Mouse (Mus musculus) macrophage (primary cell): ENCODE data around the gene Dpagt1. TPM values are rescaled to one million over a fixed set of nuclear protein-coding genes. Genes with fewer than 3 reads are reported as not detected.

ENCODE experiments used
- H3K27ac ChIP-seq: fragments of 350-480 bp; formaldehyde crosslinking; 2 replicates; pipeline ENCODE4 v1.9.0; 2021
- H3K36me3 ChIP-seq: fragments of 350-480 bp; formaldehyde crosslinking; 2 replicates; pipeline ENCODE4 v1.9.0; 2021; ENCODE audit errors: inconsistent target
- H3K4me3 ChIP-seq: fragments of 350-480 bp; formaldehyde crosslinking; 2 replicates; pipeline ENCODE4 v1.9.0; 2021; ENCODE audit errors: inconsistent target
- H3K79me2 ChIP-seq: fragments of 350-480 bp; formaldehyde crosslinking; 2 replicates; pipeline ENCODE4 v1.9.0; 2021; ENCODE audit errors: inconsistent target
- WGBS: methylation state at CpG from one replicate; pipeline ENCODE4 v1.1.7; 2026; ENCODE audit warnings: inconsistent platforms; ENCODE audit not compliant: missing documents; 5-methylcytosine and 5-hydroxymethylcytosine counted together
- polyA plus RNA-seq: library from polyadenylated mRNA; stranded (reverse); fragments of 250-400 nt; gene quantifications from 3 replicates; pipeline ENCODE4 v1.2.4, GENCODE M21; 2018; ENCODE audit warnings: inconsistent platforms

The Dpagt1 gene
- polyA plus RNA-seq, 1 experiment from 2014 or later, result 40.7 TPM

DNA sequence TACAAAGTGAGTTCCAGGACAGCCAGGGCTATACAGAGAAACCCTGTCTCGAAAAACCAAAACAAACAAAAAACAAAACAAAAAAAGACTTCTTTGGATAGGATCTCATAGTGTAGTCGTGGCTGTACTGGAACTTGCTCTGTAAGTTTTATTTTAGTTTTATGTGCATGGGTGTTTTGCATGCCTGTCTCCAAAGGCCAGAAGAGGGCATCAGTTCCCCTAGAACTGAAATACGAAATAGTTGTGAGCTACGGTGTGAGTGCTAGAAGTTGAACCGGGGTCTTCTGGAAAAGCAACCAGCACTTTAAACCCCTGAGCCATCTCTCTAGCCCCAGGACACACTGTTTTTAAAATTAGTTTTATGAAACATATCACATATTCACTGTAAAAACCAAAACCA is 12.8 kb downstream of the Dpagt1 start:
- 88% methylated on average over 5 of the region's 5 CpGs for whole genome bisulfite sequencing
- no peak overlapping the region for H3K4me3 ChIP-seq
- H3K36me3 ChIP-seq, result no peaks in the 10 kb centered on the region
- H3K79me2 ChIP-seq, result peaks cover 64% of the 10 kb centered on the region
- no peak overlapping the region for H3K27ac ChIP-seq

DNA sequence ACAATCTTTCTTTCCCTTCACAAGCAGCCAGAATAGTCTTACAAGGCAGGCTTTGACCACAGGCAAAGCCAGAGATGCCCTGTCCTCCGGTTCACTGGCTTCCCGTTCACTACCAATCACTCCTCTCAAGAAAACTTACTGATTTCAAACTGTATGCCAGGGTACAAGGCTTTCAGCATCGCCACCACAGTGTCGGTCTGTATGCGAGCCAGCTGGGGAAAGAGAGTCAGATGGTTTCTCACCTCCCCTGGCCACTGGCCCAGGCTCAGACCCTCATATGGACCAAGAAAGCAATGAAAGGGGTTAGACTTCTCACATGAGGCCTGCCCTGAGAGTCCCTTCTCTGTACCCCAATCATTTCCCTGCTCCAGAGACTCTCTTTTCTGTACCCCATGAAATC is 15.7 kb downstream of the Dpagt1 start:
- 100% methylated on average over 5 of the region's 5 CpGs for WGBS
- no peaks in the 10 kb centered on the region for H3K36me3 ChIP-seq
- H3K27ac ChIP-seq, result no peak overlapping the region
- H3K79me2 ChIP-seq, result peaks cover 53% of the 10 kb centered on the region
- H3K4me3 ChIP-seq, result no peak overlapping the region

DNA sequence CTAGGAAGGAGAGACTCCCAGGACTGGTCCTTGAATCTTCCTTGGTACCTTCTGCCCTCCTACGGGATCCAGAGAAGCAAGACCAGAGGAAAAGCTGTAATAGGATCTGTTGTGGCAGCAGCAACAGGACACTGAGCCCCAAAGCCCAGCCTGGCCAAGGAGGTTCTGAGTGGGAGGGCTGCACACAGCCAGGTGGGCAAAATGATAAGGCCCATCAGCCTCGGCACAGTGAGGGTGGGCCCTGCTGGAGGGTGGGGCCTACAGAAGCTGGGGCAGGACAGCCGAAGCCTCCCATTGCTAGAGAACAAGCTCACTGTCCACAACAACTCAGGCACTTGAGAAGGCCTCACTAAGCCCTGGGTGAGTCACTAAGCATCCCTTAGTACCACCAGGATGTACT is 16.4 kb downstream of the Dpagt1 start:
- Histone ChIP-seq H3K79me2 (peaks cover 46% of the 10 kb centered on the region), H3K4me3 (no peak overlapping the region), H3K27ac (no peak overlapping the region), H3K36me3 (peaks cover 4% of the 10 kb centered on the region; the same call in 1 of the 2 replicates)
- WGBS, result 83% methylated on average over 3 of the region's 3 CpGs

DNA sequence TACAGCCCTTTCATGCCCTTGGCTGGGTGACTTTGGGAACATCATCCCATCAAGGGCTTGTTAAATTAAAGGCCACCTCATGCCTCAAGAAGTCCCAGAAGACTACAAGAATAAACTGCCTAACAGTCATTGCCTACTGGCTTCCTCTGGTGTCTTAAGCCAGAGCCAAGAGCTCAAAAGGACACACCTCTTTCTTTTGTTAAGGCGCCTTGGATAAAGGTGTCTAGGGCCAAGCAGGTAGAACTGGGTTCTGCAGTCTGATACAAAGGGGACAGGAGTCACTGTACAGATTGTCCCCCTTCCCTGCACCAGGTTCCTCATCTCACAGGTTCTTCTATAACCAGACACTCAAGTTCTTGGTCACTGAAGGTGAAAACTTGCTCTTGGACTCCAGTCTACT is 16.8 kb downstream of the Dpagt1 start:
- Histone ChIP-seq H3K27ac (no peak overlapping the region), H3K36me3 (peaks cover 8% of the 10 kb centered on the region), H3K4me3 (peak overlapping the region; percentile 59; the same call in 1 of the 2 replicates), H3K79me2 (peaks cover 42% of the 10 kb centered on the region)
- 82% methylated on average over 1 of the region's 1 CpGs for WGBS

DNA sequence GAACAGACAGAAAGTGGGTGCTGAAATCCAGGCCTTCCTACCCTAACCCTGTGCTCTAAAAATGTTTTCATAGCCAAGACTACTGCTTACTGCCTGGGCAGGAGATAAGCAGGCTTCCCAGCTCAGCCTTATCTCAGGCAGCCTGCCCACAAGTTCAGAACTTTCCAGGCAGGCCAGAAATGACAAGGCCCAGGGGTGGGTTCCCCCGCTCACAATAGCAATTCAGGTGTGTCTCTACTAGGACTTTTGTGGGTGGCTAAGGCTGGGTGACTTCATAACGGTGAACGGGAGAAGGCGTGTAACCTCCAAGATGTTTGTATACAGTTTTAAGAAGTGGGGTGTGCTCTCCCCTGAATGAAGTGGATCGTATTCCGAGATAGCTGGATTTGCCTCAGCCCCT is 17.5 kb downstream of the Dpagt1 start:
- H3K79me2 ChIP-seq, result peaks cover 36% of the 10 kb centered on the region
- peaks cover 15% of the 10 kb centered on the region for H3K36me3 ChIP-seq
- 9% methylated on average over 6 of the region's 6 CpGs for WGBS
- peak overlapping the region; percentile 59 for H3K4me3 ChIP-seq
- H3K27ac ChIP-seq, result peak overlapping the region; percentile 34

DNA sequence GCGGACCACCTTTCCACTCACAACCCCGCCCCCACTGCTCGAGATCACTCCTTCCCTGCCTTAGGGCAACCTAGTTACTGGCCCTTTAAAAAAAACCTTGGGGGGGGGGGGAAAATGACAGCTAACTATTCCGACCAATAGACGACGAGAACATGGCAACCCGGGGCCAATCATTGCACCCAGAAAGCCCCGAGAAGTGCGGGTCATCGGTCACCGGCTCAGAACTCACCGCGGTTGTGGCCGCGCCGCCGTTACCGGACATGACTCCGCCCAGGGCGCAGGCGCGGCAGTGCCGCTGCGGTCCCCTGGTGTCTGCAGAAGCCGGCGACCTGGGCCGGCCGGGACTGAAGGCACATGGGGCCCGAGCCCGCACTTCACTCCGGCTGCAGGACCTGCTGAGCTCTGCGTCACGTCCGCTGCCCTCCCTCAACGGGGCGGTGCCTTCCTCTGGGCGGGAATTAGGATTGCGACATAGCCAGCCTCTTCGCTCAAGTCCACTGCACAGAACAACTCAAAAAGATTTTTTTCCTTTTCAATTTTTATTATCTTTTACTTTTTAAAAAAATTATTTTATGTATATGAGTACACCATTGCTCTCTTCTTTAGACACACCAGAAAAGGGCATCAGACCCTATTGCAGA is 18.1 kb downstream of the Dpagt1 start, which contains the start of gene Hmbs:
Hmbs (minus strand) TSS at position 448 of the 641 bp plus-strand sequence.
- under 1% methylated on average over 39 of the region's 39 CpGs for WGBS
- peaks cover 36% of the 10 kb centered on the region for H3K79me2 ChIP-seq
- H3K36me3 ChIP-seq, result peaks cover 21% of the 10 kb centered on the region
- peak within 1 kb of the TSS; percentile 34 for H3K27ac ChIP-seq
- H3K4me3 ChIP-seq, result peak within 1 kb of the TSS; percentile 59

DNA sequence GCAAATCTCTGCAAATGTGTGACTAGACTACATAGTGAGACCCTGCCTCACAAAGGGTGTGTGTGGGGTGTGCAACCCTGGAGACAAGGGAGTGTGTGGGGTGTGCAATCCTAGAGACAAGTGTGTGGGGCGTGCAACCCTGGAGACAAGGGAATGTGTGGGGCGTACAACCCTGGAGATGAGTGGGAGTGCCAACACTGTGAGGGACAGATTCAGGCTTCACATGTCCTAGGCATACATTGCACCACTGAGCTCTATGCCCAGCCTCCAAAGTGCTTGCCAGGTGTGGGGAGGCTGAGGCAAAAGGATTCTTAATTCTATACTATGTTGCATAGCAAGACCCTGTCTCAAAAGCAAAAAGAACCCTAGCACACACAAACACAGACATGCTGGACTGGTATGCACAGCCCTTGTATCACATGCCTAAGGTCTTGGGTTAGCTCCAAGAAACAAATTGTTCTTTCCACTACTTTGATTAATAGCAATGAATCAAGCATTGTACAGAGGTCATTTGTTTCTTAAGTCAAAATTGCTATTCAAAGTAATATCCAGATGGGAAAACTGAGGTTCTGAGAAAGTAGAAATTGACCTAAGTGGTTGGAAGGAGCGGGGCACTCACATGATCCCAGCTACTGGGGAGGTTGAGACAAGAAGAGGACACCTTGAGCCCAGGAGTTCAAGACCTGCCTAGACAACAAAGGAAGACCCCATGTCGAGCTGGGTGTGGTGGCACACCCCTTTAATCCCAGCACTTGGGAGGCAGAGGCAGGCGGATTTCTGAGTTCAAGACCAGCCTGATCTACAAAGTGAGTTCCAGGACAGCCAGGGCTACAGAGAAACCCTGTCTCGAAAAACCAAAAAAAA is 20.0 kb downstream of the Dpagt1 start:
- no peak overlapping the region for H3K4me3 ChIP-seq
- H3K79me2 ChIP-seq, result peaks cover 28% of the 10 kb centered on the region
- 100% methylated on average over 5 of the region's 6 CpGs for WGBS
- H3K36me3 ChIP-seq, result peaks cover 39% of the 10 kb centered on the region
- no peak overlapping the region for H3K27ac ChIP-seq

DNA sequence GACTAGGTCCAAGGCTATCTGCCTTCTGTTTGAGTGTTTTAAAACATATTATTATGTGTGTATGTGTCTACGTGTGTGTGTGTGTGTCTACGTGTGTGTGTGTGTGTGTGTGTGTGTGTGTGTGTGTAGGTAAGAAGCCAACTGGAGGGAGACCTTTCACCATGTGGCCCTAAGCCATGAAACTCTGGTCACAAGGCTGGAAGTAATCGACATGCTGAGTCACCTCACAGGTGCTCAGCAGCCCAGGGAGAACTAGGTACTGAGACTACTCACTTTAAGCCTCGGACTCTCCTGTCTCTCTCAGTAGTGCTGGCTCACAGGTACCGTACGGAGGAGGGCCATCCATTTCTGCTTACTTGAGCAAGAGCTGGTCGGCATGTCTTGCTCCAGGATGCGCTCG is 21.3 kb downstream of the Dpagt1 start:
- Histone ChIP-seq H3K79me2 (peaks cover 15% of the 10 kb centered on the region), H3K4me3 (no peak overlapping the region), H3K27ac (no peak overlapping the region), H3K36me3 (peaks cover 53% of the 10 kb centered on the region)
- 94% methylated on average over 9 of the region's 9 CpGs for WGBS

DNA sequence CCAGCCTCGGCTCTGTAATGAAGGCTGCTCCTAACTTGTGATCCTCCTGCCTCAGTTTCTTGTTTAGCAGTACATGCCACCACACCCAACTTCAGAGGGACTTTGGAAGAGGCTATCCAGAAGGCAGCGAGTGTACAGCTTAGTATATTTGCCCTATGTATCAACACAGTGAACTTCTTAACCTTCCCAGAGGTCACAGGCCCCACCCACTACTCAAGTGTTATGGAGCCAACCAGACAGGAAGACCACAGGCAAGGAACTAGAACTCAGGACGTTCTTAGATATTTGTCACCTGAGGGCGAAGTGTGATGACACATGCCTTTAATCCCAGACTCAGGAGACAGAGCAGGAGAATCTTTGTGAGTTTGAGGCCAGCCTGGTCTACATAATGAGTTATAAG is 21.8 kb downstream of the Dpagt1 start:
- WGBS, result 92% methylated on average over 4 of the region's 4 CpGs
- H3K27ac ChIP-seq, result no peak overlapping the region
- peaks cover 15% of the 10 kb centered on the region for H3K79me2 ChIP-seq
- peaks cover 57% of the 10 kb centered on the region for H3K36me3 ChIP-seq
- no peak overlapping the region for H3K4me3 ChIP-seq

DNA sequence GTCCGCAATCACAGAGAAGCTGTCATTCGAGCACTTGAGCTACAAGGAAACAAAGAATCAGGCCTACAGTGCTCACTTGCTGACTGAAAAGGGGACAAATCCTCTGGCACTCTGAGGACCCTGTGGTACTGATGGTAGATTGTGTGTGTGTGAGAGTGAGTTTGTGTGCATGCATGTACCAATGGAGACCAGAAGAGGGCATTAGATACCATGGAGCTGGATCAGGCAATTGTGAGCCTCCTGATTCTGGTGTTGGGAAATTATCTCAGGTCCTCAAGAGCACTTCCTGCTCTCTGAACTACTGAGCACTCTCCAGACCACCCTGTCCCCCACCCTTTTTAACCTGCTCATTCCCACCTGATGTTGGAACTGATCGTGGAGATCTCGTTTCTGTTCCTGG is 22.7 kb downstream of the Dpagt1 start:
- peaks cover 67% of the 10 kb centered on the region for H3K36me3 ChIP-seq
- WGBS, result 100% methylated on average over 3 of the region's 4 CpGs
- no peak overlapping the region for H3K27ac ChIP-seq
- H3K4me3 ChIP-seq, result no peak overlapping the region
- H3K79me2 ChIP-seq, result peaks cover 15% of the 10 kb centered on the region; the same call in 1 of the 2 replicates

DNA sequence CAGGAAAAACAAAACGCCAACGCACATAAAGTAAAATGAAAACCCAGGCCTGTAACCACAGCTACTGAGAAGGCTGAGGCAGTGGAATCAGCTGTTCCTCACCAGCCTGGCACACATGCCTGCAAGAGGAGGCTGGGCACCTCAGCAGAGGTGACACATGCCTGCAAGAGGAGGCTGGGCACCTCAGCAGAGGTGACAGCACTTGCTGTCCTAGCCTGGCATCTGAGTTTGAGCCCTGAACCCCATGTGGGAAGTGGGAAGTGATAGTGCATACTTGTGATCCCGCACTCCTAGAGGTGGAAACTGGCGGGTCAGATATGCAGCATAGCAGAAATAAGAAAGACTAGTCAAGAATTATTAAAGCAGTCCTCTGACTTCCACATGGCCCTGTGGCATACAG is 25.6 kb downstream of the Dpagt1 start:
- H3K4me3 ChIP-seq, result no peak overlapping the region
- 95% methylated on average over 4 of the region's 4 CpGs for WGBS
- H3K36me3 ChIP-seq, result peaks cover 95% of the 10 kb centered on the region
- no peak overlapping the region for H3K27ac ChIP-seq
- peaks cover 42% of the 10 kb centered on the region; the same call in 1 of the 2 replicates for H3K79me2 ChIP-seq

DNA sequence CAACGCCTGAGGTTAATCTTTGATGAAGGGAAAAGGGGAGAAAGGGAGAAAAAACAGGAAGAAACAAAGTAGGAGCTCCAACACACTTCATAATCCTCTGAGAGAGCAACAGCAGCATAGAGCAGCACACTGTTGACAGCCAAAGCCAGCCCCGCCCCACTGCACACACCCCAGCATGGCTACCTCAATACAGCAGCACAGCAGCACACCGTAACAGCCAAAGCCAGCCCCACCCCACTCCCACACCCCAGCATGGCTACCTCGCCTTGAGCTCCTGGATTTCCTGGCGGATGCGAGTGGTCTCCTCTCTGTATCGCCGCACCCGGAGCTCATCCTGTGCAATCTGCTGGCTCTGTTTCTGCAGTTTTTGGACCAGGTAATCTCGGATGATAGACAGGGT is 26.5 kb downstream of the Dpagt1 start:
- Histone ChIP-seq H3K4me3 (no peak overlapping the region), H3K36me3 (peaks cover 98% of the 10 kb centered on the region), H3K27ac (no peak overlapping the region), H3K79me2 (peaks cover 51% of the 10 kb centered on the region; the same call in 1 of the 2 replicates)
- 92% methylated on average over 9 of the region's 10 CpGs for WGBS

DNA sequence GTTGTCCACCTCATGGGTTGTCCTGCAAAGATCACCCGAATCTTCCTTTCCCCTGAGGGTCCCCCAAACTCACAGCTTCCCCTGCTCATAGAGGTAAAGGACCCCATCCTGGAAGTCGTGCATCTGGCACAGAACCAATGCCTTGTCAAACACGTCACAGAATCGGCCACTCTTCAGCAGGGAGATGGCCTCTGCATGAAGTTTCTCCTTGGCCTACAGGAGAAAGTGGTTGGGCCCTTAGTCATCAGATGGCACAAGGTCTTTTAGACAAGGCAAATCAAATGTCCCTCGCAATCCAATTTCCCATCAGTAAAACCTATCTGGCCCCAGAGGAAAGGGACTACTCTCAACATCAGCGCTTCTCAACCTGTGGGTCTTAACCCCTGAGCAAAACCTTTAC is 27.3 kb downstream of the Dpagt1 start:
- H3K27ac ChIP-seq, result no peak overlapping the region
- 94% methylated on average over 6 of the region's 6 CpGs for WGBS
- peaks cover 60% of the 10 kb centered on the region for H3K79me2 ChIP-seq
- H3K36me3 ChIP-seq, result peaks cover 98% of the 10 kb centered on the region
- H3K4me3 ChIP-seq, result no peak overlapping the region

DNA sequence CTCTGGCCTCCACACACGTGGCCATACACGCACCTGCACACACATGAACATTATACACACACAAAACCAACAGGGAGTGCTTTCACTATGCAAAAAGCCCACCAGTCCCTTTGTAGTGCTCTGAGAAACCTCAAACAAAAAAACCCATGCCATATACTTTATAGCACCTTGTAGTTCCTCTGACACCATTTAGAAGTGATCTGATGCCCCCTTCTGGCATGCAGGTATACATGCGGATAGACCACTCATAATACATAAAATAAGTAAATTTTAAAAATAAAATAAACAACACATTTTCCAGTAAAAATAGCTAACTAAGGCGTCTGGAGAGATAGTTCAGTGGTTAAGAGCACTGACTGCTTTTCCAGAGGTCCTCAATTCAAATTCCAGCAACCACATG is 31.4 kb downstream of the Dpagt1 start:
- 67% methylated on average over 4 of the region's 4 CpGs for WGBS
- Histone ChIP-seq H3K79me2 (peaks cover 91% of the 10 kb centered on the region), H3K27ac (no peak overlapping the region), H3K4me3 (no peak overlapping the region), H3K36me3 (peaks cover 72% of the 10 kb centered on the region)
